Mouse (Mus musculus): ENCODE results near the gene Atxn7l2. TPM values are rescaled to one million over a fixed set of nuclear protein-coding genes. Genes with fewer than 3 reads are reported as not detected.
A peak's percentile ranks its signal among the peaks of the same experiment; 100 is the strongest.
"Not testable (repeated sequence)": the region's sequence is repeated elsewhere in the genome, so short reads cannot be mapped to it uniquely, and the experiment has no call there.

Atxn7l2 gene
- 25.2 and 26.0 TPM in 2 replicates for polyA plus RNA-seq (2016; fragmentation: Nextera tagmentation; extraction: Ambion mirVana)

DNA sequence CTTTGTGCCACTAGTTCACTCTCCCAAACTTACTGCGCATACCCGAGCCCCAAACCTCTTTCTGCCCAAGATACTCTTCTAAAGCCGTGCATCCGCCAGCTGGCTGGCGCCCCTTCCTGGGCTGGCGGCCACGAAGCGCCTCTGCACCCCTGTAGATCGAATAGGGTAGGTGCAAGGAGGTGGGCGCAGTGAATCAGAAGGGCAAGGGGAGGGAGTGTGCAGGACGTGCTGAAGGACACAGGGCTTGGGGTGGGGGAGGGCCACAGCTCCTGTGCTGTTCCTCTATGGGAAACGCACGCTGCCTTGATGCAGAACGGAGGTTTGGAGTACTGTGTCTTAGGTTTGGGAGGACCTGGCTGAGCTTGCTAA, at the start of gene Atxn7l2:
Gene Atxn7l2, minus strand, starts transcription at position 164 of the 369 bp plus-strand sequence.
- 0% methylated on average over 14 of the region's 14 CpGs for WGBS
- Histone ChIP-seq H3K9ac (replicated peaks) (peak within 1 kb of the TSS; percentile 82), H3K36me3 (peaks cover 27% of the 10 kb centered on the region), H3K4me1 (replicated peaks) (peaks cover 18% of the 10 kb centered on the region), H3K27me3 (0 out of 2 replicates have a peak, but pooled peaks cover 4% of the 10 kb centered on the region), H3K9me3 (no peaks in the 10 kb centered on the region), H3K4me2 (peak within 1 kb of the TSS; percentile 92), H3K27ac (peak within 1 kb of the TSS; percentile 91), H3K4me3 (replicated peaks) (peak within 1 kb of the TSS; percentile 61)
- peak; percentile 84 for ATAC-seq (ENCODE audit: insufficient number of reproducible peaks, insufficient read depth, low FRiP score, low TSS enrichment, low read depth)

DNA sequence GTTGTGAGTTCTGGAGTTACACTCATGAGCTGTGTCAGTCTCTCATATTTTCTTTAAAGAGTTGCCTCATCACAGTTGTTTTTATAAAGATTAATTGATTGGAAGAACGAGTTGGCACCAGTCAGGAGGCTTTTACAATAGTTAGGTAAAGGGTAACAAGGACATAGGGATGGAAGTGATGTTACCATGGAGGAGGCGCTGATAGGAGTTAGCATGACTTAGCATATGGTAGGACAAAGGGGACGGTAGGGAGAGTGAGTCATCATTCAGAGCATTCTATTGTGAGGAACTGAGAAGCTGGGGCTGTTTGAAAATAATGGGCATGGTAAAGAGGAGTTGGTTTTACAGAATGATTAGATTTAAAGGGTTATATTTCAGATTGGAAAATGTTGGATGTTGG, 48.6 kb upstream of the Atxn7l2 start:
- Histone ChIP-seq H3K4me3 (replicated peaks) (no peak overlapping the region), H3K9me3 (no peaks in the 10 kb centered on the region), H3K27ac (no peak overlapping the region), H3K36me3 (peaks cover 16% of the 10 kb centered on the region), H3K9ac (replicated peaks) (no peak overlapping the region), H3K4me2 (no peak overlapping the region), H3K4me1 (replicated peaks) (peaks cover 16% of the 10 kb centered on the region), H3K27me3 (no peaks in the 10 kb centered on the region)
- WGBS = 81% methylated on average over 3 of the region's 3 CpGs
- no peak for ATAC-seq (ENCODE audit: insufficient number of reproducible peaks, insufficient read depth, low FRiP score, low TSS enrichment, low read depth)

DNA sequence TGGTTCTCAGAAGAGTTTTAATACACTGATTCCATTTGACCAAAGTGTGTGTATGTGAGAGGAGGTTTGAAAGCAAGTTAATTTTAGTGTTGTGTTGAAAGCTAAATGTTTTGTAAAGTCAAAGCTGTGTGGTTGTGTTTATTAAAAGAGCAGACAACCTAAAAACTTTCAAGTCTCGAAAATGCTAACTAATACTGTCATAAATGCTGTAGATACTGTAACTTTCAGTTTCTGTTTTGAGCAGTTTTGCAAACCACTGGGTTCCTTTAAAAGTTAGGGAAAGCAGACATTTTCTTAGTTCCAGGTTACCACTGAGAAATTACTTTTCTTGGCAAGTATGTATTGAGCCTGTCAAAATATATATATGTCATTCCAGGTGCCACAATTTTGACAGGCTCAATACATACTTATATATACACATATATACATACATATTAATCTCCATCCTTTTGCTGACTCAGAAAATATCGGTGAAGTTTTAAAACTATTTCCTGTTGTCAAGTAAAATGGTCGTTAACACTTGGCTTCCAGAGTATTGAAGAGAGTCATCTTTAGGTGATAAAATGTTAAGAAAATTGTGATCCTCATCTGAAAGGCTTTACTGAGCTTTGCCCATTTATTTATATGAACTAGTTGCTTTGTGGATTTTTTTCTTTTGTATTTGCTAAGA, 47.2 kb upstream of the Atxn7l2 start:
- peaks cover 10% of the 10 kb centered on the region for H3K36me3 ChIP-seq
- peak overlapping the region; percentile 86 for H3K4me2 ChIP-seq
- H3K4me3 ChIP-seq (replicated peaks) = peak overlapping the region; percentile 97
- H3K27me3 ChIP-seq = no peaks in the 10 kb centered on the region
- 80% methylated on average over 3 of the region's 3 CpGs for WGBS
- H3K9ac ChIP-seq (replicated peaks) = peak overlapping the region; percentile 90
- no peak for ATAC-seq (ENCODE audit: insufficient number of reproducible peaks, insufficient read depth, low FRiP score, low TSS enrichment, low read depth)
- no peak overlapping the region for H3K27ac ChIP-seq
- H3K9me3 ChIP-seq = no peaks in the 10 kb centered on the region
- peaks cover 16% of the 10 kb centered on the region for H3K4me1 ChIP-seq (replicated peaks)

DNA sequence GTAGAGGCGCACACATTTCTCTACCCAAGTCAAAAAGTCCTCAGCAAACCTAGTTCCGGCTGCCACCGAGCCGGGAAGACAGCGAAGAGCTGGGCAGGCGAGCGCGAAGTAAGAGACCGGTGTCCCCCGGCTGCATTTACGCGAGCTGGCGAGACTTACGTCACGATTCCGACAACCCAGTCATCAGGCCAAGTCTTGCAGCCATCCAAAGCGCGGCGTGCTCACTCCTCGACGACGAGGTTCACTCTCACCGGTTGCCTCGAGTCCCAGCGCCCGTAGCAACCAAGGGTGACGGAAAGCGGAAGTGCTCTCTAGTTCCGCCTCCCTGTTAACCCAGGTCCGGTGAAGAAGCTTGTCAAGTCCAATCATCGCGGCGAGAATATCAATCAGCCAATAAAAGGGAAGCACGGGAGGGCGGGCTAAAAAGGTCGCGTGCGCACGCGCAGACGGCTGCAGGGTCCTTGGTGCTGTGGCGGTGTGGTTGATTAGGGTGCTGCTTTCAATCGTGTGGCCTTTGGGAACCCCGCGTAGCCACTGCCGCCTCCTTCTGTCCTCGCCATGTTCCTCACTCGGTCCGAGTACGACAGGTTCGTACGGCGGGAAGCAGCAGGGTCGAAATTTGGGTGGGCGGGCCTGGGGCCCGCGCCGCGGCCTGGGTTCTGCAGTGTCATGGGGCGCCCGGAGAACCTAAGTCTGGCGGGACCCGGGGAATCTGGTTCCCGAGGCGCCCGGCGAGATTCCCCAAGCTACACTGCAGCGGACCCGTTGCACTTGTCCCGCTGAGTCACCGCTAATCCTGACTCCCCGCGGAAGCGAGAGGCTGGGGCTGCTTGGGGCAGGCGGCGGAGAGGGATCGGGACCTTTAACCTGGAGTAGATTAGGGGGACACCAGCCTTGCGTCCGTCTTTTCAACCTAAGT, 46.2 kb upstream of the Atxn7l2 start, which contains the start of gene Psma5:
Gene Psma5, plus strand, starts transcription at position 208 of the 919 bp plus-strand sequence.
- H3K4me3 ChIP-seq (replicated peaks) = peak within 1 kb of the TSS; percentile 97
- H3K27ac ChIP-seq = peak within 1 kb of the TSS; percentile 64; the same call in 1 of the 2 replicates
- H3K4me1 ChIP-seq (replicated peaks) = peaks cover 16% of the 10 kb centered on the region
- peaks cover 3% of the 10 kb centered on the region for H3K36me3 ChIP-seq
- H3K27me3 ChIP-seq = no peaks in the 10 kb centered on the region
- no peaks in the 10 kb centered on the region for H3K9me3 ChIP-seq
- peak within 1 kb of the TSS; percentile 90 for H3K9ac ChIP-seq (replicated peaks)
- ATAC-seq (ENCODE audit: insufficient number of reproducible peaks, insufficient read depth, low FRiP score, low TSS enrichment, low read depth) = peak; percentile 99
- H3K4me2 ChIP-seq = peak within 1 kb of the TSS; percentile 86
- WGBS = under 1% methylated on average over 79 of the region's 79 CpGs

DNA sequence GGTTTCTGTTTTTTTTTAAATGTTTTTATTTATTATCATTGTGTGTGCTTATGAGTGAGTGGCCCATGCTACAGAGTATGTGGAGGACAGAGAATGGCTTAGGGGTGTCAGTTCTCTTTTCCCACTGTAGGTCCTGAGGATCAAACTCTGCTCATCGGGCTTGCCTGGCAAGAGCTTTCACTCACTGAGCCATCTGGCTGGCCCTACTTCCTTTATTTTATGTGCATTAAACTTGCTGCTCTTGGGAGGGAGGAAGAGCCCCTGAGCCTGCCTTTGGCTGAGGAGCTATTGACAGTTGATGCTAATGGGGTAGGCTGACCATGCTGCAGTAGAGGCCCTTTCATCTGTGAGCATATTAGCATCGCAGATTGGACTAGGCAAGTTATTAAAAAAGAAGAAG, 36.1 kb upstream of the Atxn7l2 start:
- WGBS = 78% methylated on average over 2 of the region's 2 CpGs
- Histone ChIP-seq H3K27me3 (no peaks in the 10 kb centered on the region), H3K4me3 (replicated peaks) (no peak overlapping the region), H3K27ac (no peak overlapping the region), H3K9me3 (no peaks in the 10 kb centered on the region), H3K9ac (replicated peaks) (no peak overlapping the region), H3K4me1 (replicated peaks) (no peaks in the 10 kb centered on the region), H3K36me3 (no peaks in the 10 kb centered on the region), H3K4me2 (no peak overlapping the region)
- ATAC-seq (ENCODE audit: insufficient number of reproducible peaks, insufficient read depth, low FRiP score, low TSS enrichment, low read depth) = no peak

DNA sequence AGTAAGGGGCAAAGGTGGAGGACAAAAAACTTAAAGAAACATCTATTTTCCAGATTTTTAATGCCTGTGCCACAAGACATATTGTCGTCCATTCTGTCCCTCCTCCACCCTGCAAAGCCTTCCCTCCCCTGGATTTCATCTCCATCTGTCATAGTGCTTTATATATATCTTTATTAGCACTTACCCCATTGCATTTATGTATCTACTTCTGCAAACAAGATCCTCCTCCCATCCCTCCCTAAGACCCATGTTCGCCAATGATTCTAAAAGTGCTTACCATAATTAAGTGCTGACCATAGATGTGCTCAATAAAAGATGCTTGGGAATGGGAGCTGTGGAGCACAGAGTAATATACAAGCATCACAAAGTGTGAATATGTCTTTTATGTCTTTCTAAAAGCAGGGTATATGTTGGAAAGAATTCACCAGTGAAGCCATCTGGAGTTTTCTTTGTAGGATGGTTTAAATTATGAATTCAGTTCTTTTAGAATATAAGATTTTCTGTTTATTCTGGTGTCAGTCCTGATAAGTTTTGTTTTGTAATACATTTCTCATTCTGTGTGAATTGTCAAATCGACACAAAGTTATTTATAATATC, 30.6 kb upstream of the Atxn7l2 start:
- no peak overlapping the region for H3K4me2 ChIP-seq
- H3K4me1 ChIP-seq (replicated peaks) = no peaks in the 10 kb centered on the region
- H3K36me3 ChIP-seq = no peaks in the 10 kb centered on the region
- no peak overlapping the region for H3K27ac ChIP-seq
- ATAC-seq (ENCODE audit: insufficient number of reproducible peaks, insufficient read depth, low FRiP score, low TSS enrichment, low read depth) = no peak
- no peak overlapping the region for H3K9ac ChIP-seq (replicated peaks)
- no peaks in the 10 kb centered on the region; the same call in 1 of the 2 replicates for H3K9me3 ChIP-seq
- no peak overlapping the region for H3K4me3 ChIP-seq (replicated peaks)
- H3K27me3 ChIP-seq = peaks cover 3% of the 10 kb centered on the region; the same call in 1 of the 2 replicates
- 85% methylated on average over 3 of the region's 3 CpGs for WGBS

DNA sequence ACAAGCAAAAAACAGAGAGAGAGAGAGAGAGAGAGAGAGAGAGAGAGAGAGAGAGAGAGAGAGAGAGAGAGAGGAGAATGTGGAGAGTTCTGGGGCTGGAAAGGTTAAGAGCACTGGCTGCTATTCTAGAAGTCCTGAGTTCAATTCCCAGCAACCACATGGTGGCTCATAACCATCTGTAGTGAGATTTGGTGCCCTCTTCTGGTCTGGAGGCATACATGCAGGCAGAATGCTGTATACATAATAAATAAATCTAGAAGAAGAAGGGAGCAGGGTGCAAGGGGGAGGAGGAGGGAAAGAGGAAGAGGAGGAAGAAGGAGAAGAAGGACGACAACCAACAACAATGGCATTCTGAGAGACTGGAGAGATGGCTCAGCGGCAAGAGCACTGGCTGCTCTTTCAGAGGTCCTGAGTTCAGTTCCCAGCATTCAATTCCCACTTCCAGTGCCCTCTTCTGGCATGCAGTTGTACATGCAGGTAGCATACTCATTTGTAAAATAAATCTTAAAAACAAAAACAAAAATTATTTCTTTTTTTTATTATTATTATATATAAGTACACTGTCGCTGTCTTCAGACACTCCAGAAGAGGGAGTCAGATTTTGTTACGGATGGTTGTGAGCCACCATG, 26.9 kb upstream of the Atxn7l2 start:
- not testable (repeated sequence) for H3K27me3 ChIP-seq; H3K27ac ChIP-seq; H3K4me1 ChIP-seq (replicated peaks); ATAC-seq (ENCODE audit: insufficient number of reproducible peaks, insufficient read depth, low FRiP score, low TSS enrichment, low read depth); H3K9ac ChIP-seq (replicated peaks); H3K4me3 ChIP-seq (replicated peaks); H3K36me3 ChIP-seq; H3K4me2 ChIP-seq; H3K9me3 ChIP-seq
- 85% methylated on average over 4 of the region's 4 CpGs for WGBS

DNA sequence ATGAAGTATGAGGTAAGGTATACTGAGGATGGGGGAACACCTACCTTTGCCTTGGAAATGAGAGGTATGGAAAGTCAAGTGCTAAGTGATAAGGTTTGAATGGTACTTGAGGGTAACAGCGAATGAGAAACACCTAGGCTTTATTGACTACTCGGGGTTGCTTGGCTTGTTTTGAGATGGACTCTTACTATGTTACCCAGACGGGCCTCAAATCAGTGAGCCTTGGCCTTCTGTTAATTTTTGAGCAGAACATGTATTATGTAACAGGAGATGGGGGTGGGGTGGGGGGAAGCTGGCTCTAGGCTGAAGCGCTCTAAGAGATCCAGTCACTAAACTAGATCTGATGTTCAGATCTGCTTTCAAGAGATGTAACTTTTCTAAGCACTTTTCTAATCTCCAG, 20.9 kb upstream of the Atxn7l2 start:
- no peak overlapping the region for H3K4me2 ChIP-seq
- H3K9ac ChIP-seq (replicated peaks) = no peak overlapping the region
- no peak overlapping the region for H3K4me3 ChIP-seq (replicated peaks)
- 88% methylated on average over 4 of the region's 4 CpGs for WGBS
- H3K36me3 ChIP-seq = no peaks in the 10 kb centered on the region
- peaks cover 22% of the 10 kb centered on the region for H3K27me3 ChIP-seq
- H3K4me1 ChIP-seq (replicated peaks) = peaks cover 10% of the 10 kb centered on the region
- no peak for ATAC-seq (ENCODE audit: insufficient number of reproducible peaks, insufficient read depth, low FRiP score, low TSS enrichment, low read depth)
- H3K9me3 ChIP-seq = no peaks in the 10 kb centered on the region
- no peak overlapping the region for H3K27ac ChIP-seq

DNA sequence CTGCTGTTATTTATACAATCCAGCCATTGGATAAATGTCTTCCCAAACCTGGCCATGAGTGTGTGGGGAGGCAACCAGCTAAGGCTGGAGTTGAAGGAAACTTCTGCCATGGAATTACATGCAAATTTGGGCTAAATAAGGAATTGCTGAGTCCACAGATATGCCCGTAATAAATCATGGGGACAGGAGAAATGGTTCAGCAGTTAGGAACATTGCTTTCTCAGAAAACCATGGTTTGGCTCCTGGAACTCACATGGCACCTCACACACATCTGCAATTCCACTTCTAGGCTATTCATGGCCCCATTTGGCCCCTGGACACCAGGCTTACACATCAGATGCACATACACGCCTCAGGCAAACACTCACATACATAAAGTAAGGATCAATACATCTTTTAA, 16.8 kb upstream of the Atxn7l2 start:
- ATAC-seq (ENCODE audit: insufficient number of reproducible peaks, insufficient read depth, low FRiP score, low TSS enrichment, low read depth) = no peak
- Histone ChIP-seq H3K4me1 (replicated peaks) (peaks cover 19% of the 10 kb centered on the region), H3K27me3 (peaks cover 61% of the 10 kb centered on the region), H3K9ac (replicated peaks) (no peak overlapping the region), H3K4me2 (peak overlapping the region; percentile 71), H3K4me3 (replicated peaks) (peak overlapping the region; percentile 48; the same call in 1 of the 2 replicates), H3K36me3 (no peaks in the 10 kb centered on the region), H3K9me3 (no peaks in the 10 kb centered on the region), H3K27ac (no peak overlapping the region)
- WGBS = 78% methylated on average over 2 of the region's 2 CpGs

DNA sequence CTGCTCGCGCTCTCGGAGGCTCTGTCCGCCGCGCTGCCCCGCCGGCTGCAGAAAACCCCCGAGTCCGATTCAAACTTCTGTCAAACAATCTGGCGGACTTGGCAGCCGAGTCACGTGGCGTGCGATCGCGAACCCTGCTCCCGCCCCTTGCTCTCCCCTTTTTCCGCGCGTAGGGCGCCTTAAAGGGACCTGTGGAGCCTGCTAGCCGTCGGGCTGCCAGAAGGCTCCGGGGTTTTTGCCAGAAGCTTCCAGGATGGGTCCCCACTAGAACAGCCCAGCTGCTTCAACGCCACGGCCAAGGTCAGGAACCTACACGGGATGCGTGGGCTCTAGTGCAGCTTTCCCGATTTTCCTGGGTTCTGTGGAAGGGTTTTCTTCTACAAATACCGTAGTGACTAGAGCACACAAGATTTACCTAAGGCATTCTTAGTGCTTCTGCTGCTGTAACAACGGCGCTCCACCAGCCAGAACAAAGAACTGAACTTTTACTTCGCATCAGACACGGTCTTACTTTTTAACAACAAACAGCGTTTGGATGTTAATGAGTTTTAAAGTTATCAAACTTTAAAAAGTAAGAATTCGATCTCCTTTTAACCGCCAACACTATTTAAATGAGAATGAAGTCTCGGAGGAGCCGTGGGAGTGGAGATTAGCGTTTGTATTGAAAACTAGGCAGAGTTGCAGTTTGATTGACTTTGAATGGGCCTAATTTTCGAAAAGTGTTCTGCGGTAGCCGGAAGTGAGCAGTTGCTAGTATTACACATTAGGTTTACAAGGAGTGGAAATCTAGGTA, 16.0 kb upstream of the Atxn7l2 start, which contains the start of gene Sypl2:
Gene Sypl2, minus strand, starts transcription at position 91 of the 793 bp plus-strand sequence.
- ATAC-seq (ENCODE audit: insufficient number of reproducible peaks, insufficient read depth, low FRiP score, low TSS enrichment, low read depth) = no peak
- no peak within 1 kb of the TSS for H3K27ac ChIP-seq

More for the DNA sequence above, 16.0 kb upstream of the Atxn7l2 start, which contains the start of gene Sypl2:
- H3K4me3 ChIP-seq (replicated peaks) = peak within 1 kb of the TSS; percentile 48
- peaks cover 19% of the 10 kb centered on the region for H3K4me1 ChIP-seq (replicated peaks)
- H3K36me3 ChIP-seq = no peaks in the 10 kb centered on the region
- H3K9me3 ChIP-seq = no peaks in the 10 kb centered on the region
- peak within 1 kb of the TSS; percentile 71 for H3K4me2 ChIP-seq
- H3K27me3 ChIP-seq = peaks cover 68% of the 10 kb centered on the region
- peak within 1 kb of the TSS; percentile 57 for H3K9ac ChIP-seq (replicated peaks)
- WGBS = 4% methylated on average over 44 of the region's 44 CpGs
